Mouse (Mus musculus): Measurements from ENCODE around the gene Panx2. TPM values are rescaled to one million over a fixed set of nuclear protein-coding genes. Genes with fewer than 3 reads are reported as not detected.
A peak's percentile ranks its signal among the peaks of the same experiment; 100 is the strongest.

Gene Panx2
- polyA plus RNA-seq, 1 experiment from 2014 or later = 2.6 TPM

- Histone ChIP-seq H3K4me2 (ENCODE audit: low read length) (peak overlapping the region; percentile 83), H3K36me3 (ENCODE audit: control insufficient read depth, insufficient read depth, low read length) (peaks cover 12% of the 10 kb centered on the region), H3K9me3 (ENCODE audit: control insufficient read depth, low read length) (no peaks in the 10 kb centered on the region), H3K4me1 (ENCODE audit: control insufficient read depth in 2 of 2, insufficient read depth in 2 of 2, low read length in 2 of 2) (peaks cover 34 to 48% of the 10 kb centered on the region in 2 experiments), H3K27ac (replicated peaks in 1 of 2; ENCODE audit: control insufficient read depth in 1 of 2, insufficient read depth in 1 of 2, low read depth in 2 of 2, low read length in 2 of 2) (peak overlapping the region; percentile 91 to 96), H3K4me3 (ENCODE audit: control insufficient read depth in 1 of 2, insufficient read depth in 1 of 2, low read depth in 1 of 2, low read length in 2 of 2) (peak overlapping the region; percentile 82 to 92), H3K9ac (ENCODE audit: low read length) (peak overlapping the region; percentile 96), H3K27me3 (ENCODE audit: control insufficient read depth, insufficient read depth, low read length) (no peaks in the 10 kb centered on the region)
- peak; percentile 88 for ATAC-seq (ENCODE audit: insufficient number of reproducible peaks, insufficient read depth, low FRiP score, low read depth)
- WGBS = 0% methylated on average over 47 of the region's 59 CpGs
Measured at GRCm38 (mm10) chr15:89075478-89076147, 16.1 kb downstream of the Panx2 start.

- peak overlapping the region; percentile 83 for H3K4me2 ChIP-seq (ENCODE audit: low read length)
- WGBS = under 1% methylated on average over 39 of the region's 39 CpGs
- peaks cover 34 to 46% of the 10 kb centered on the region in 2 experiments for H3K4me1 ChIP-seq (ENCODE audit: control insufficient read depth in 2 of 2, insufficient read depth in 2 of 2, low read length in 2 of 2)
- peak overlapping the region; percentile 96 for H3K9ac ChIP-seq (ENCODE audit: low read length)
- no peaks in the 10 kb centered on the region for H3K9me3 ChIP-seq (ENCODE audit: control insufficient read depth, low read length)
- peak overlapping the region; percentile 84 to 96 for H3K27ac ChIP-seq (replicated peaks in 1 of 2; ENCODE audit: control insufficient read depth in 1 of 2, insufficient read depth in 1 of 2, low read depth in 2 of 2, low read length in 2 of 2)
- peaks cover 18% of the 10 kb centered on the region for H3K36me3 ChIP-seq (ENCODE audit: control insufficient read depth, insufficient read depth, low read length)
- peak overlapping the region; percentile 82 to 92 for H3K4me3 ChIP-seq (ENCODE audit: control insufficient read depth in 1 of 2, insufficient read depth in 1 of 2, low read depth in 1 of 2, low read length in 2 of 2)
- H3K27me3 ChIP-seq (ENCODE audit: control insufficient read depth, insufficient read depth, low read length) = no peaks in the 10 kb centered on the region
- peak; percentile 2; the same call in 1 of the 2 replicates for ATAC-seq (ENCODE audit: insufficient number of reproducible peaks, insufficient read depth, low FRiP score, low read depth)
Measured at GRCm38 (mm10) chr15:89076156-89076731, 16.7 kb downstream of the Panx2 start.

GRCm38 (mm10) chr15:89078208-89078836 lies 18.8 kb downstream of the Panx2 start:
- Histone ChIP-seq H3K9me3 (ENCODE audit: control insufficient read depth, low read length) (no peaks in the 10 kb centered on the region), H3K4me2 (ENCODE audit: low read length) (peak overlapping the region; percentile 83), H3K27ac (replicated peaks in 1 of 2; ENCODE audit: control insufficient read depth in 1 of 2, insufficient read depth in 1 of 2, low read depth in 2 of 2, low read length in 2 of 2) (0 out of 4 replicates have a peak overlapping the region, but pooled peaks of 1 of the 2 experiments have one; percentile 30), H3K4me1 (ENCODE audit: control insufficient read depth in 2 of 2, insufficient read depth in 2 of 2, low read length in 2 of 2) (peaks cover 31 to 41% of the 10 kb centered on the region in 2 experiments), H3K27me3 (ENCODE audit: control insufficient read depth, insufficient read depth, low read length) (no peaks in the 10 kb centered on the region), H3K4me3 (ENCODE audit: control insufficient read depth in 1 of 2, insufficient read depth in 1 of 2, low read depth in 1 of 2, low read length in 2 of 2) (0 out of 4 replicates have a peak overlapping the region, but pooled peaks of 1 of the 2 experiments have one; percentile 92), H3K9ac (ENCODE audit: low read length) (peak overlapping the region; percentile 30), H3K36me3 (ENCODE audit: control insufficient read depth, insufficient read depth, low read length) (peaks cover 39% of the 10 kb centered on the region)
- WGBS = 60% methylated on average over 9 of the region's 9 CpGs
- no peak for ATAC-seq (ENCODE audit: insufficient number of reproducible peaks, insufficient read depth, low FRiP score, low read depth)

GRCm38 (mm10) chr15:89083906-89084305 lies 24.4 kb downstream of the Panx2 start:
- H3K27ac ChIP-seq (replicated peaks in 1 of 2; ENCODE audit: control insufficient read depth in 1 of 2, insufficient read depth in 1 of 2, low read depth in 2 of 2, low read length in 2 of 2) = no peak overlapping the region
- peaks cover 0 to under 1% of the 10 kb centered on the region in 2 experiments; a peak in 1 of 4 replicates for H3K4me1 ChIP-seq (ENCODE audit: control insufficient read depth in 2 of 2, insufficient read depth in 2 of 2, low read length in 2 of 2)
- H3K9ac ChIP-seq (ENCODE audit: low read length) = no peak overlapping the region
- no peaks in the 10 kb centered on the region for H3K9me3 ChIP-seq (ENCODE audit: control insufficient read depth, low read length)
- WGBS = 100% methylated on average over 1 of the region's 1 CpGs
- H3K4me3 ChIP-seq (ENCODE audit: control insufficient read depth in 1 of 2, insufficient read depth in 1 of 2, low read depth in 1 of 2, low read length in 2 of 2) = no peak overlapping the region
- ATAC-seq (ENCODE audit: insufficient number of reproducible peaks, insufficient read depth, low FRiP score, low read depth) = no peak
- no peak overlapping the region for H3K4me2 ChIP-seq (ENCODE audit: low read length)
- peaks cover 75% of the 10 kb centered on the region for H3K36me3 ChIP-seq (ENCODE audit: control insufficient read depth, insufficient read depth, low read length)
- no peaks in the 10 kb centered on the region for H3K27me3 ChIP-seq (ENCODE audit: control insufficient read depth, insufficient read depth, low read length)

- no peak for ATAC-seq (ENCODE audit: insufficient number of reproducible peaks, insufficient read depth, low FRiP score, low read depth)
- Histone ChIP-seq H3K36me3 (ENCODE audit: control insufficient read depth, insufficient read depth, low read length) (peaks cover 67% of the 10 kb centered on the region), H3K4me1 (ENCODE audit: control insufficient read depth in 2 of 2, insufficient read depth in 2 of 2, low read length in 2 of 2) (peaks cover 2 to 3% of the 10 kb centered on the region in 2 experiments; a peak in 3 of 4 replicates), H3K9me3 (ENCODE audit: control insufficient read depth, low read length) (no peaks in the 10 kb centered on the region), H3K9ac (ENCODE audit: low read length) (no peak overlapping the region), H3K27me3 (ENCODE audit: control insufficient read depth, insufficient read depth, low read length) (no peaks in the 10 kb centered on the region), H3K4me2 (ENCODE audit: low read length) (no peak overlapping the region), H3K4me3 (ENCODE audit: control insufficient read depth in 1 of 2, insufficient read depth in 1 of 2, low read depth in 1 of 2, low read length in 2 of 2) (no peak overlapping the region), H3K27ac (replicated peaks in 1 of 2; ENCODE audit: control insufficient read depth in 1 of 2, insufficient read depth in 1 of 2, low read depth in 2 of 2, low read length in 2 of 2) (no peak overlapping the region)
- 89% methylated on average over 2 of the region's 2 CpGs for WGBS
Measured at GRCm38 (mm10) chr15:89084826-89085225, 25.3 kb downstream of the Panx2 start.

GRCm38 (mm10) chr15:89088607-89089247 lies 29.2 kb downstream of the Panx2 start, which contains the start of gene Selenoo:
Gene Selenoo (plus strand): TSS chr15:89089084.
- H3K4me3 ChIP-seq (ENCODE audit: control insufficient read depth in 1 of 2, insufficient read depth in 1 of 2, low read depth in 1 of 2, low read length in 2 of 2) = peak within 1 kb of the TSS; percentile 75 to 90
- H3K9me3 ChIP-seq (ENCODE audit: control insufficient read depth, low read length) = no peaks in the 10 kb centered on the region
- peaks cover 48% of the 10 kb centered on the region for H3K36me3 ChIP-seq (ENCODE audit: control insufficient read depth, insufficient read depth, low read length)
- H3K9ac ChIP-seq (ENCODE audit: low read length) = peak within 1 kb of the TSS; percentile 92
- H3K27me3 ChIP-seq (ENCODE audit: control insufficient read depth, insufficient read depth, low read length) = no peaks in the 10 kb centered on the region
- H3K4me1 ChIP-seq (ENCODE audit: control insufficient read depth in 2 of 2, insufficient read depth in 2 of 2, low read length in 2 of 2) = peaks cover 3 to 7% of the 10 kb centered on the region in 2 experiments; a peak in 3 of 4 replicates
- peak within 1 kb of the TSS; percentile 57 to 75 for H3K27ac ChIP-seq (replicated peaks in 1 of 2; ENCODE audit: control insufficient read depth in 1 of 2, insufficient read depth in 1 of 2, low read depth in 2 of 2, low read length in 2 of 2)
- 2% methylated on average over 29 of the region's 38 CpGs for WGBS
- peak within 1 kb of the TSS; percentile 75 for H3K4me2 ChIP-seq (ENCODE audit: low read length)
- peak; percentile 91 for ATAC-seq (ENCODE audit: insufficient number of reproducible peaks, insufficient read depth, low FRiP score, low read depth)
